Mouse (Mus musculus): Measurements from ENCODE around the gene Slc26a3.

Slc26a3 gene

DNA sequence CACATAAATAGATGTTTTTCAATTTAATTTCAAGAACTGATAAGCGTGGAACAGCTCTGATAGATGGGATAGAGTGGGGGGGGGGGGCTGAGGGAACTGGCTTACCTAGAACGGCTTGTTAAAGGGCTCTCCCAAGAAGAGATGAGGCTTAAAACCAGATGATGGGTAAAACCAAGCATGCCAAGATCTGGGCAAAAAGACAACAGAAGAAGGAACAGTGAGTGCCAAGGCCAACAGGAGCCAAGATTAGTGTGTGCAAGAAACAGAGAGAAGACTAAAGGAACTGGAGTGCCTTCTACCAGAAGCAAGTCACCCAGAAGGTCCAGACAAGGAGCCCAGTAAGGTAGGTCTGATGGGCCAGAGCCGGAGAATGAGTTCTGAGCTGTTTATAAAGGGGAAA is at the start of gene Slc26a3:
TSS of gene Slc26a3 (plus strand) at position 301 of the 400 bp plus-strand sequence.
- DNase-seq (ENCODE audit: low spot score in 2 of 2) = no peak

DNA sequence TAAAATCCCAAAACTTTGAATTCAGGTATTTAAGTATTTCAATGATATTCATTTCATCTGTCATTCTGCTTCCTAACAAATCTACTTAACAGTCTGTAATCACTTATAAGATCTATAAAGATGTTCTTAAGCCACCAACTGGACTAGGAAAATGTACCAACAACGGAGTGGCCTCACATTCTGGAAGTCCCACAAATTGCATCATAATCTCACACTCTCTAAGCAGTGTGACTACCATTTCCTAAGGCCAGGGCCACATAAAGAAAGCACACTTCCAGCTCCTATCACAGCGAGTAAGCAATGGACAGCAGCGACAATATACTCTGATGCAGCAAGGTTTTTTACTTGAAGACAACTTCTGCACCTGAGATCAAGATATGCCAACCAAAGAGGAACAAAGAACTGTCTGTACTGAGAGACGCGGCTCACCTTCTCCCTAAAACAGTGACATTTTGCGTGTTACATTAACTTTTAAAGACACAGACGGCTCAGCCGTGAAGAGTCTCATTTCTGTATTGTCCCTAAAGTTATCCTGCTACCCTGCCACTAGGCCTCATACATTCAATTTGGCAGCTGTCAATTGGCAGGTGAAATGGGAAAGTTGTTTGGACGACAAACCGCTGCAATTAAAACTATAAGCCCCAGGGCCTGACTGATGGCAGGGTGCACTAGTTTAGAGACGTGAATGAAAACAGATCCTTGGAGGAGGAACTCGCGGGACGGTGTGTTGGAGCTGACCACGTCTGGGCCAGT is 40.3 kb upstream of the Slc26a3 start:
- no peak for DNase-seq (ENCODE audit: low spot score in 2 of 2)

DNA sequence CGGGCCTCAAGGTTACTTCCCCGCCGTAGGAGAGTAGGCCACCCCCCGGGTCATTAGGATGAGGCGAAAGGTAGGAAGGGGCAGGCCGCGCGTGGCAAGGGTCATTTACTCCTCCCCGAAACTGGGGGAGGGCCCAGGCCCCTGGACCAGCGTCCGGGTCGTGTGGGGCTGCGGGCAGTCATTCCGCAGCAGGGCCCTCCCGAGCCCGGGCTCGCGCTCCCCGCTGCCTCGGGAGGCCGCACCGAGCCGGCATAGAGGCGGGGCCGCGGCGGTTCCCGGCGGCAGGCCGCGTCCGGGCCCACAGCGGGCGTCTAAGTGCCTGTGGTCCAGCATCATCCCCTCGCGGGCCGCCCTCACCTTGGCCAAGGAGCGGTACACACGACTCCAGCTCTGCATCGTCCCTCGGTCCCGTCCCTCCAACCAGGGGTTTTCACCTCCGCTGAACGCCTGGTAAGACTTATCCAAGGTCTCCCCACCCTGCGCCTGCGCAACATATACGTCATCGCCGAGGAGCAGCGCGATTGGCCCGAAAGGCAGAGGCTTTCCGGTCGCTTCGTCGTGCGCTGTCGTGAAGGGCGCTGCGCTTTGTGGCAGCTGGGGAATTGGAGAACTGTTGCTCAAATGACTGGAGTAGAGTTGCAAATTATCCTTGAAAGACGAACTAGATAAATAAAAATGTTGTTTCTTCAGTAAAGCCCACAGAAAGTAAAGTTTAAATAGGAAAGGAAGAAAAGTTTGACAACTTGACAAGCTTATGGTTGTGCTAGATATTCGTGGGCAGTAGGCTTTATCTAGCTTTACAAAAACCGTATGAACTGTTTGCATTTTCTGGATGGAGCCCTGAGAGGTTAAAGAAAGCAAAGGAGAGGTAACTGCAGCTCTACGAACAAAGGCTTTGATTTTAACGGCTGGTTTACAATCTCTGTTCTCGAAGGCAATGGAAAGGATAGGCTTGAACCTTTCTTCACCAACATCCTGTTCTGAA is 39.4 kb upstream of the Slc26a3 start, which contains the start of gene Dld:
TSS of gene Dld (minus strand) at position 510 of the 985 bp plus-strand sequence.
- peak; percentile 89 to 94 for DNase-seq (ENCODE audit: low spot score in 2 of 2)

DNA sequence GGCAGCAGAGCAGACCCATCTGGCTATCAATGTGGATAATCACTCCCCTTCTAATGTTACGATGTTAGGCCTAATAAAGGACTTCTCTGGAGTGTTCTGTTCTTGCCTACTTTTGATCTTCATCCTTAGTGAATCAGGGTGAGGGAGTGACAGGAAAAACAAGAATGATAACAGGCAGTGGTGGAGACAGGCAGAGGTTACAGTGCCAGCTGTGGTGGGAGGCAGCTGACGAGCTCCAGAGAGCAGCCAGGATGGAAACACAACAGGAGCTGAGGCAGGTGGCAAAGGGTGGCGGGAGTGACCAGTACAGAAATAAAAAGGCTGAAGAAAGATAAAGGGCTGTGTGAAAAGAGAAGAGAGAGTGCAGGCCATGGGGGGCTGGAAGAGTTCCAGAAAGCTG is 24.2 kb upstream of the Slc26a3 start:
- no peak for DNase-seq (ENCODE audit: low spot score in 2 of 2)

DNA sequence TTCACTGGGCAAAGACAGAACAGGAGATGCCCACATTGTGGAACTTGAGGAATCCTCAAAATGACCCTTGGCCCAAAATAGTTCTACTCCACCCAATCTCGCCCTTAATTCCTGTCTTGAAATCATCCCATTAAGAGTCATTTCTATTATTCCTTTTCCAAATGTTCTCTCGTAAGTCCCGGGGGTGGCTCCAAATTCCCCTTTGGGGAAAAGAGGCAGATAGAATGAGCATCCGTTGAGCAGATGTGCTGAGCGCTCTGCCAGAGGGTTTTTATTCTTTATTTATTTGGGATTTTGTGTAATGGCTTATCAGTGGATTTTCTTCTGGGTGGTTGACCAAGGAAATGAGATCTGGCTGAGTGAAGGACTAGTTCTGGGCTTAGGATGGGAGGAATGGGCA is 22.9 kb upstream of the Slc26a3 start:
- no peak for DNase-seq (ENCODE audit: low spot score in 2 of 2)

DNA sequence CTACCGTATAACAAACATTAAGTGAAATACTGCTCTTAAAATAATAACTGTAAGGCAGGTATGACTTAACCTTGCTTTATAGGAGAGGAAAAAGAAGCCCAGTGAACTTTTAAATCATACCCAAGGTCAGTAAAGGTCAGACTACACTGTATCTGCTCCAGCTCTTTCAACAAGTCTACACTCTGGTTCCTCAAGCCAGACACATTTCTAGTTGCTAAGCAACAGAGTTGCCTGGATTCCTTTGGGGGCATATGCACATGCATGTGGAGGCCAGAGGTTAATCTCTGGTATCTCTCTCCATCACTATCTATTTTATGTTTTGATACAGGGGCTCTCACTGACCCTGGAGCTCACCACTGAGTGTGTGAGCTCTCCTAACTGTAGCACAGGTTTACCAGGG is 21.6 kb upstream of the Slc26a3 start:
- no peak for DNase-seq (ENCODE audit: low spot score in 2 of 2)

DNA sequence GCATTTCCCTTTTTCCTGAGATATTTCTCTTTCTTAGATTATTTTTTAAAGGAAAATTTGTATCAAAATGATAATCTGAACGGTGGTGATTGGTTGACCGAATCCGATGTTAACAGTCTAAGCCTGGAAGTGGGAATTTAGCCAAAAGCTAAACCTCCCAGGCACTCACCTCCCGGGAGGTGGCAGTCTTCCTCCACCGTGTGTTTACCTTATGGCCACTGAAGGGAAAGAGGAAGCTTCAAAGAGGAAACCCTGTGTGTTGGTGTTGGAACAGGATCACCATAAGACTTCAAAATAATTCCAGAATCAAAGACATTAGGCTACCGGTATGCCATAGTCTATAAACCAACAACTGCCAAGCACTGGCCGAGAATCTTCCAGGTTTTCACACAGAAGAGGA is 21.0 kb upstream of the Slc26a3 start:
- DNase-seq (ENCODE audit: low spot score in 2 of 2) = no peak

DNA sequence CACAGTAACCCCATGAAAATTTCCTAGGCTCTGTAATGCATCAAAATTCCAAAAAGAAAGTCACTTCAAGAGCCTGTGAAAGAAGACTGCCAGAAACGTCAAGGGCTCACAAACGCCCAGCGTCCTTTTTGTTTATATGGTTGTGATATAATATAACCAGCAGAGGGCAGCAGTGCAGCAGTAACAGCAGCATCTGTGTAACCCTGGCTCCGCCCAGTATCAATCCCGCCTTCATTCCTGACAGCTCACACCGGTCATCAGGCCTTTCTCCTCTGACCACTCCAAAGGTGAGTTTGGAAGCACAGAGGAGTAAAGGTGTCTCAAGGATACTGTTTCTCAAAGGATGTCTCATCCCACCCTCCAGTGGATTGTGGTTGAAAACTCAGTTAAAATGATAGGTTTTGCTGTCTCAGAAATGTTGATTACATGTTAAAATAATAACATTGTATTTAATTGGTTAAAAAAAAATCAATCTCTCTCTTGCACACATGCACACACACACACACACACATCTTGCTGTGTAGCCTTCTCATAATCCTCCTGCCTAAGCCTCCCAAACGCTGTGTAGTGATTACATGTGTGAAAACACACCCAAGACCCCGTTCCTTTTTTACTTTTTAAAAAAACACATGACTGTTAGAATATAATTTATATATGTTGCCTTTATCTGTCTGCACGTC is 15.9 kb upstream of the Slc26a3 start:
- peak in 1 of 2 experiments; percentile 24 for DNase-seq (ENCODE audit: low spot score in 2 of 2)

DNA sequence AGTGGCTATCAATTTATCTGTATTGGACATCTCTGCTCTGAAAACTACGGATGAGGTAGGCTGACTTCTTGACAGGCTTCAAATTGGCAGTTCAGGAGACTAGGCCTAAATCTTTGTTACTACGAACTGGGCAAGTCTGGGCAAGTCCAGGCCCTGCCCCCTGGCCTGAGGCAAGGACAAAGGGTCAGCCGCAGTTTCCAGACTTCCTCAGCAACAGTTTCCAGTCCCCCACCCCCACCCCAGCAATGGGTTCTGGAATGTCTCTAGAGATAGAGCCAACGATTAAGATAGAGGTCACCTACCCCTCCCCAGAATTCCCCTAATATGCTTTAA is 15.4 kb upstream of the Slc26a3 start:
- DNase-seq (ENCODE audit: low spot score in 2 of 2) = no peak

DNA sequence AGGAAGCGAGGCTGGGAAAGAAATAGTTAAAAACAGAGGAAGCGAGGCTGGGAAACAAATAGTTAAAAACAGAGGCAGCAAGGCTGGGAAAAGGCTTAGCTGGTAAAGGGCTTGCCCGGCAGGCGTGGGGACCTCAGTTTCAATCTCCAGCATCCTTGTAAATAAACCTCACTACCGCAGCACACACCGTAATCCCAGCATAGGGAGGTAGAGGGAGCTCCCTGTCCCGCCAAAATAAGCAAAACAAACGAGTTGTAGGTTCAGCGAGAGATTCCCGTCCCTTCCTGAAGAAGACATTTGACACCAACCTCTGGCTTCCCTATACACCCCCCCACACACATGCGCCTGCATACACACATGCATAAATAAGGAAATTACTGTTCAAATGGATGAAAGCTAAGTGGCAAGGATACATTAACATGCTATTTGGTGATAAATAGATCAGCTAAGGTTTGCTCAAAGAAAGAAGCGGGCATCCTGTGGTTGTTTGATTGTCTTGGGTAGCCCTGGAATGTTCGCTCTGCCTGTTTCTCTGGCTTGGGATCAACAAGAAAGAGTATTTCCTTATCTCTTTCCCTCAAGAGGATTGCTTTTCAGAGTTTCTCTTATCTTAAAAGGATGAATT is 14.2 kb upstream of the Slc26a3 start:
- DNase-seq (ENCODE audit: low spot score in 2 of 2) = no peak

DNA sequence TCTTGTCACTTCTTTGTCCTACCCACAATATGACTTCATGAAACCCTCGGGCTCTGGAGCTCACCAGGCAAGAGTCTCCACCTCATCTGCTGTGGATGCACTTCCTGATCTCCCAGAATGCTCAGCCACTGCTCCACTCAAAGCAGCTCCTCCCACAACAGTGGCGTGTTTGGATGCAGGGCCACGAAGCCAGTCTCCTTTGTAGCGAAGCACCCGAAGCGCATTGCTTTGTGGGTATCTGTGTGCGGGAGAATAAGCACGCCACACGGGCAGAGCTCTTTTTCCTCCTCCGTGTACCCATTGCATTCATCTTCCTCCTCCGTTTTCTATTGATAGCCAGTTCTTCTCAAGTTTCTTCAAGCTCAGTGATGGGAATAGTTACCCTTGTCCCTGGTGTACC is 13.4 kb upstream of the Slc26a3 start:
- no peak for DNase-seq (ENCODE audit: low spot score in 2 of 2)

DNA sequence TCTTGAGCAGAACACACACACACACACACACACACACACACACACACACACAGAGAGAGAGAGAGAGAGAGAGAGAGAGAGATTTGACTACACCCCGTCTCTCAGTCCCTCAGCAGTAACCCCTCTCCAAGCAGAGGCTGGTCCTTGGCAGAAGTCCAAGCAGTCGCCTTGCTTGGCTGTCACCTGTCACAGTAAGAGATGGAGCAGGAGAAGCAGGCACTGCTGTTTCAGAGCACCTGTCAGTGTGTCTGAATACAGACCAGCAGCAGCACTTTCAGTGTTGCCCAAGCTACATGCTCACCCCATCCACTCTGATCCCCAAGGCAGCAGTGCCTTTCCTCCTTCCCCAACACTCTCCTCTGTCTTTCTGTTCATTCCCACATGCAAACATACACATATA is 9.8 kb upstream of the Slc26a3 start:
- DNase-seq (ENCODE audit: low spot score in 2 of 2) = no peak

DNA sequence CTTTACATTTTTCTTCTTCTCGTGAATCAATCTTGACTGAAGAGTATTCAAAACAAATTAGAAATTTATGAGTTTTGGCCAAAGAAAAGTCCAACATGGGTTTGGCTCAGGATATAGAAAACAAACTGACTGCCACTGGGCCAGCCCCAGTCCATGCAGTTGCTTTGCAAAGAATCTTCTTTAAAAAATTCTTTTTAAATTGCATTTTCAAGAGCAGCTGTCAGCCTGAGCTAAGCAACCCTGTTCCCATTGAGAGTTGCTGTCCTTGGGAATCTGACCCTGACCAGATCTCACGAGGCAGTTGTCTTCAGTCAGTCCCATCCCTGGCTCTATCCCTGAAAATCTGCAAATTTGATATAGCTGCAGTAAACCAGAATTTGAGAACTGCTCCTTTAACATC is 8.2 kb upstream of the Slc26a3 start:
- no peak for DNase-seq (ENCODE audit: low spot score in 2 of 2)

DNA sequence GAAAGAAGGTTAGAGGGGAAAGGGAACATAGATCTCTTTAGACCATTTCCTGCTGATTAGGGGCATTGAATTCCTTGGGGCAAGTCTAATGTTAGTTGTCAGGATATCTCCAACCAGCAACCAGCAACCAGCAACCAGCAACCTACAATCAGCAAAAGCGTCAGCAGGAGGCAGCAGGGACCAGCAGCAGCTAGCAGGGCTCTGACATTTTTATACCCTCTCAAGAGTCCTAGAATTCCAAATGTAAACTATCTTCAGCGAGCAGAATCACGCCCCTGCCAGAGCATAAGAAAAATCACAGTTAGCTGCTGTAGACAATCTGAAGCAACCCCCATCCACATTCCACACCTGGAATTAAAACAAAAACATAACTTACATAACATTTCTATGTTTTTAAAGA is 3.4 kb upstream of the Slc26a3 start:
- DNase-seq (ENCODE audit: low spot score in 2 of 2) = no peak

DNA sequence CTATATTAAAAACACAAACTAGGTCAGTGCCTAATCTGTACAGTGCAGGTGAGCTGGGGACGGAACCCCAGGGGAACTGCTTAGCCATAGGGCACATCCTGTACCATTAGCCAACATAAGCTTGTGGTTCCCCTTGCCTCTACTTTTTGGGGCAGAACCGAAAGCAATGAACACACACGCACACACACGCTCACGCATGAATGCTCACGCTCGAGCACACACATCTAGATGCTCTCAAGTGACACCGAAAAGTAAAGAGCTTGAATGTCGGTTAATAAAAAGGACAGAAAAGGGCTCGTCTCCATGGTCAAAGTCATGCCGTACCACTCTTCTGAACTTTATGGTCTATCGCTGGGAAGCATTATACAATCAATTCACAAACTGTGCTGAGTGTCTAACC is 1.0 kb downstream of the Slc26a3 start:
- no peak for DNase-seq (ENCODE audit: low spot score in 2 of 2)

DNA sequence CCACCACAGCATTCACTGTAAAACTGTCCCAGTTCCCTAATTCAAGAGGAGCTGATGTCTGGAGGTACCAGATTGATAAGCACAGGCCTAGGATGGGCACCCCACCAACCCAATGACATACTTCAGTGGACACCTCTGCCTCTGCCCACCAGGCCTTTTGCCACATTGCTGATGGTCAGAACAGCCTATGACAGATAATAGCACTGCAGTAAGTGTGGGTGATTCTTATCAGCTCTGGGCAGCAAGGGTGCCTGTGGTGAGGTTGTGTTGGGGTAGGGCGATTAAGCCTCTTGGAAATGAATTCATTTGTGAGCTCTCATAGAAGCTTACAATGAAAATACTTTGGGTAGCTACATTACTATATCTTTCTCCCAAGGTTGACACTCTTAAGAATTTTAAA is 5.2 kb downstream of the Slc26a3 start:
- DNase-seq (ENCODE audit: low spot score in 2 of 2) = no peak

DNA sequence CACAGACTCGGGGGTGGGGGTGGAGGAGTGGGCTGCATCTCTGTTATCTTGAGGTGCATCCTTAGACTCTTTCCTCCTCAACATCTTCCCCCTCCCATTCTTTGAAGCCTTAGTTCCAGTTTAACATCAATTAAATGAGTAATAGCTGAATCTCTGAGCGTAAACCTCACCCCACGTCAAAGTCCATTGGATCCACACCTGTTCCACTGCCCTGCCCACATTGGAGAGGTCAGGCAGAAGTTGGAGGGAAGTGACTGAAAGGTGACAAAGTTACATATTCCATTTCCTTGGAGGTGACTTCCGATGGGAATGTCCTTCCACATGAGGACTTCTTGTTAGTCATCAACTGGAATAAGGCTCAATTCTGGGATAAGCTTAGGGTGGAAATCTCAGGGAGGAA is 7.0 kb downstream of the Slc26a3 start:
- no peak for DNase-seq (ENCODE audit: low spot score in 2 of 2)

DNA sequence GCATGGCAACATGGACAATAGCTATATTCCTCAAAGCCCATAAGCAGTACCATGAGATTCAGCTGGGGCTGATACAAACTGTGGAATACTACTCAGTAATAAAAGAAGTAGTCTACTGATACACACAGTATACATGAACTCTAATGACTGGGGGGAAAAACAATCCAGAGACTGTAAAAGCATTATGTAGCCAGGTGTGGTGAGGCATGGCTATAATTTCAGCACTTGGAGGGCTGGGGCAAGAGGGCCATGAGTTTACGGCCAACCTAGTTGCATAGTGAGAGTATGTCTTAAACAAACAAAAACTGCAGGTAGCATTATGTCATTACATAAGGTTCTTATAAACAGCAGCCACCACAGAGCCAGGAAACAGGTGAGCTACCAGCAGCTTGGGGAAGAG is 10.2 kb downstream of the Slc26a3 start:
- DNase-seq (ENCODE audit: low spot score in 2 of 2) = no peak

DNA sequence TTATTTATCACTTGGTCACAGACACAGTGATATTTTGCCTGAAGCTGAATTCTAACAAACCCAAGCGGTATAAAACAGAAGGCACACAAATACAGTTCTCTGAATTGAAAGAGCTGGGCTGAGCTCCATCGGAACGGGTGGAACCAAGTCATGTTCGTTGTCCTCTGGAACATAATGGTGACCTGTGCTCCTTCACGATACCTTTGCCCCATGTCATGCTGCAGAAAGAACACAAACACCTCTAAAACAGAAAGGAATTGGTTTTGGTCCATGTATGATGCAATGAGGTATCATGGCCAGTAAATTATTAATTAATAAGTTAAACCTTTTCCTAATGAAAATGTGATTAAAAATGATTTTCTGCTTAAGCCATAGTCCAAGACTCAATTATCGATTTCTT is 11.3 kb downstream of the Slc26a3 start:
- no peak for DNase-seq (ENCODE audit: low spot score in 2 of 2)

DNA sequence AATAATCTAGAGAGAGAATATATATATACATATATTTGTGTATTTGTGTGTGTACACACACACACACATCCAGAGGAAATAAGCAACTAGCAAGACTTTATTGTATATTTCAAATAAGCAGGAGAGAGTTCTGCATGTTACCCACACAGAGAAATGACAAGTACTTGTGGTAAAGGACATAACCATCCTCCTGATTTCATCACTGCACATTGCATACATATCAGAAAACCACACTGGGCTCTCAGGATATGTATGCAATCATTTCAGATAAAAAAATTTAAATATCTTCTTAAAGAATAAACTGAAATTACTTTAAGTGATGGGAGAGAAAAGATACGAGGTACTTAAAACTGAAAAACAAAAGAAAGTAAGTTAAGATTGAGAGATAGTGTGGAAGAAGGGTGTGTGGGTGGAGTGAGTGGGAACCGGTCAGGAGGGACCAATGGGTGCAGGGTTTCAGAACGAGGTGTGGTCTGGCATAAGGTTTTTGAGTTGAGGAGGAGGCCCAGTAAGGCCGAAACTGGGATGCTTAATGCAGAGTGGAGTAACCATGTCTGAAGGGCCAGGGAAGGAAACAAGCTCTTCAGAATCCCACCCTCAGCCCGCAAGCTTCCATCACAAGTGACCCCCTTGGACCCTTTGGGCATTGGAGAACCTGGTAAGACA is 14.0 kb downstream of the Slc26a3 start:
- DNase-seq (ENCODE audit: low spot score in 2 of 2) = no peak

DNA sequence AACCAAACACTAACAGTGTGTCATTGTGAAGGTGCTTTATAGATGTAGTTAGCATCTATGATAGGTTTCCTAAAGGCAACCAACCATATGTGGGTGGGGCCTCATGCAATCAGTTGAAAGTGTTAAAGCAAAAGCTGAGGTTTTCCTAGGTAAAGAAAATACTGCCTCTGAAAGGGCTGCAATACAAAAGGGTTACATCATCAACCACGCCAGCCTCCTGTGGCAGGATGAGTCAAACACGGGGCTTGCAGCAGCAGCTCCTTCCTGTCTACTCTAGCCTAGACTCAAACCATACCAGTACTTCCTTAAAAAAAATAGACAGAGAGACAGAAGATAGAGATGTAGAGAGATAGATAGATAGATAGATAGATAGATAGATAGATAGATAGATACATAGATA is 25.3 kb downstream of the Slc26a3 start:
- no peak for DNase-seq (ENCODE audit: low spot score in 2 of 2)
